Mouse (Mus musculus) thymus, adult 2 months (tissue): Measurements from ENCODE around the gene Psmb10. TPM values are rescaled to one million over a fixed set of nuclear protein-coding genes. Genes with fewer than 3 reads are reported as not detected.
A peak's percentile ranks its signal among the peaks of the same experiment; 100 is the strongest.

ENCODE experiments used
- DNase-seq: peaks from one replicate; pipeline ENCODE4 v3.0.0; 2021
- H3K27ac ChIP-seq: fragments of 200-500 bp; 2 replicates; pipeline ENCODE4 v1.5.1; 2012; ENCODE audit warnings: low read length, control low read depth; ENCODE audit not compliant: control insufficient read depth, insufficient read depth
- H3K27me3 ChIP-seq: fragments of 200-500 bp; 2 replicates; pipeline ENCODE4 v1.6.1; 2012; ENCODE audit warnings: mild to moderate bottlenecking, low read length, moderate library complexity, mixed read lengths; ENCODE audit not compliant: control insufficient read depth, insufficient read depth
- H3K36me3 ChIP-seq: fragments of 200-500 bp; 2 replicates; pipeline ENCODE4 v1.6.1; 2012; ENCODE audit warnings: mild to moderate bottlenecking, low read length, moderate library complexity; ENCODE audit not compliant: control insufficient read depth, insufficient read depth
- H3K4me1 ChIP-seq: fragments of 200-500 bp; replicated peaks from 2 replicates; pipeline ENCODE4 v1.6.1; 2012; ENCODE audit warnings: low read length; ENCODE audit not compliant: control insufficient read depth, insufficient read depth
- H3K4me3 ChIP-seq: fragments of 200-500 bp; 2 replicates; pipeline ENCODE4 v1.5.1; 2012; ENCODE audit warnings: mild to moderate bottlenecking, low read length, control low read depth, moderate library complexity; ENCODE audit not compliant: control insufficient read depth, insufficient read depth
- CTCF ChIP-seq: fragments of 200-500 bp; IDR thresholded peaks from 2 replicates; pipeline ENCODE4 v1.5.1; 2012; ENCODE audit warnings: mild to moderate bottlenecking, control low read depth, low read length, moderate library complexity, borderline replicate concordance; ENCODE audit not compliant: control insufficient read depth, poor library complexity, insufficient read depth; ENCODE audit errors: extremely low read depth
- POLR2A ChIP-seq: fragments of 200-500 bp; IDR thresholded peaks from 2 replicates; pipeline ENCODE4 v1.6.1; 2012; ENCODE audit warnings: mild to moderate bottlenecking, low read length, control low read depth, moderate library complexity; ENCODE audit not compliant: control insufficient read depth, poor library complexity, insufficient read depth; ENCODE audit errors: extremely low read depth
- WGBS: fragments of 180-500 bp; shearing (Covaris S2); methylation state at CpG from one replicate; pipeline ENCODE4 v1.1.7; 2018; 5-methylcytosine and 5-hydroxymethylcytosine counted together
- polyA plus RNA-seq: library from polyadenylated mRNA; depleted of rRNA; stranded (reverse); fragments of >200 nt; gene quantifications from 2 replicates; pipeline ENCODE4 v1.2.3, GENCODE M21; 2012

Gene Psmb10
- polyA plus RNA-seq, 1 experiment = 484 TPM

GRCm38 (mm10) chr8:105966692-105967311, 28.6 kb upstream of the Psmb10 start:
- Histone ChIP-seq H3K4me1 (peaks cover 19% of the 10 kb centered on the region), H3K27me3 (no peaks in the 10 kb centered on the region), H3K4me3 (peak overlapping the region; percentile 9), H3K27ac (peak overlapping the region; percentile 8; the same call in 1 of the 2 replicates), H3K36me3 (no peaks in the 10 kb centered on the region)
- DNase-seq = peak; percentile 52
- TF ChIP-seq POLR2A (no peak), CTCF (peak; percentile 38; the same call in 1 of the 2 replicates)
- WGBS = 22% methylated on average over 19 of the region's 19 CpGs

- Histone ChIP-seq H3K27ac (peak within 1 kb of the TSS; percentile 8; the same call in 1 of the 2 replicates), H3K4me3 (peak within 1 kb of the TSS; percentile 95), H3K4me1 (peaks cover 19% of the 10 kb centered on the region), H3K27me3 (no peaks in the 10 kb centered on the region), H3K36me3 (no peaks in the 10 kb centered on the region)
- DNase-seq = peak; percentile 86
- peak; percentile 63 for TF ChIP-seq POLR2A
- TF ChIP-seq CTCF = peak; percentile 56
- WGBS = under 1% methylated on average over 45 of the region's 47 CpGs
Measured at GRCm38 (mm10) chr8:105965905-105966341, 27.7 kb upstream of the Psmb10 start, which contains the start of gene Slc12a4. Gene Slc12a4, minus strand, starts transcription at chr8:105966097.

- WGBS = 7% methylated on average over 40 of the region's 40 CpGs
- Histone ChIP-seq H3K36me3 (no peaks in the 10 kb centered on the region), H3K27me3 (no peaks in the 10 kb centered on the region), H3K4me1 (peaks cover 19% of the 10 kb centered on the region), H3K4me3 (peak overlapping the region; percentile 95), H3K27ac (no peak overlapping the region)
- TF ChIP-seq CTCF = no peak
- no peak for TF ChIP-seq POLR2A
- peak; percentile 63 for DNase-seq
Measured at GRCm38 (mm10) chr8:105965266-105965904, 27.1 kb upstream of the Psmb10 start.

- Histone ChIP-seq H3K27me3 (no peaks in the 10 kb centered on the region), H3K4me3 (no peak overlapping the region), H3K27ac (no peak overlapping the region), H3K36me3 (no peaks in the 10 kb centered on the region), H3K4me1 (peaks cover 19% of the 10 kb centered on the region)
- TF ChIP-seq CTCF (no peak), POLR2A (no peak)
- DNase-seq = no peak
- WGBS = 84% methylated on average over 12 of the region's 12 CpGs
Measured at GRCm38 (mm10) chr8:105964506-105965265, 26.4 kb upstream of the Psmb10 start.

GRCm38 (mm10) chr8:105961536-105961935, 23.3 kb upstream of the Psmb10 start:
- 93% methylated on average over 10 of the region's 10 CpGs for WGBS
- Histone ChIP-seq H3K27me3 (no peaks in the 10 kb centered on the region), H3K4me3 (no peak overlapping the region), H3K27ac (no peak overlapping the region), H3K36me3 (no peaks in the 10 kb centered on the region), H3K4me1 (peaks cover 13% of the 10 kb centered on the region)
- no peak for TF ChIP-seq CTCF
- TF ChIP-seq POLR2A = no peak
- no peak for DNase-seq

- no peak for TF ChIP-seq CTCF
- no peak for TF ChIP-seq POLR2A
- no peak for DNase-seq
- 89% methylated on average over 14 of the region's 14 CpGs for WGBS
Measured at GRCm38 (mm10) chr8:105961101-105961500, 22.9 kb upstream of the Psmb10 start.

More at GRCm38 (mm10) chr8:105961101-105961500, 22.9 kb upstream of the Psmb10 start:
- H3K36me3 ChIP-seq = no peaks in the 10 kb centered on the region
- H3K27me3 ChIP-seq = no peaks in the 10 kb centered on the region
- H3K4me3 ChIP-seq = no peak overlapping the region
- peaks cover 10% of the 10 kb centered on the region for H3K4me1 ChIP-seq
- H3K27ac ChIP-seq = no peak overlapping the region
